Mouse (Mus musculus) brain, embryonic 14.5 days (tissue): ENCODE results near the gene Hand1.

Source experiments
- CTCF ChIP-seq: fragments of 200-500 bp; IDR thresholded peaks from 2 replicates; pipeline ENCODE4 v1.5.1; 2012; ENCODE audit warnings: inconsistent platforms, mild to moderate bottlenecking, moderate library complexity, borderline replicate concordance; ENCODE audit not compliant: insufficient read depth, insufficient read length; ENCODE audit errors: extremely low read depth
- POLR2A ChIP-seq: fragments of 200-500 bp; IDR thresholded peaks from 2 replicates; pipeline ENCODE4 v1.6.1; 2012; ENCODE audit warnings: mild to moderate bottlenecking, inconsistent platforms, borderline replicate concordance; ENCODE audit not compliant: poor library complexity, insufficient read depth, insufficient read length, severe bottlenecking; ENCODE audit errors: extremely low read depth

DNA sequence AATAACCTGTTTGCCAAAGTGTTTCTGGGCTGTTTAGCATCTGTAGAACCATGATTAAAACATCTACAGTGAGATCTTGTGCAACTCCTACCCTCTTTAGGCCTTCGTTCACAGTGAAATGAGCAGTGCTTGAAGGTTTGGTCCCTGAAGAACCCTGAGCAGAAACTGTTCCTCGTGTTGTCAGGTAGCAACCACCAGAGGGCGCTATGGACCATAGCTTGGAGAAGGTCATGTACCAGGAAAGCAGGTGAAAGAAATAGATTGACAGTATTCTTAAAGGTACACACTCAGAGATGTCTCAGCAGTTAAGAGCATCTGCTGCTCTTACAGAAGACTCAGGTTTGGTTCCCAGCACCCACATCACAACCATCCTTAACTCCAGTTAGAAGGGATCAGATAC lies 44.7 kb downstream of the Hand1 start:
- TF ChIP-seq CTCF = peak; percentile 51; the same call in 1 of the 2 replicates
- no peak for TF ChIP-seq POLR2A
